Mouse (Mus musculus) kidney, adult 8-10 months (tissue): ENCODE results near the gene Steap1.

ENCODE experiments used
- DNase-seq, 2 experiments: peaks; one replicate each; pipeline ENCODE4 v3.0.0; 2022

The Steap1 gene

DNA sequence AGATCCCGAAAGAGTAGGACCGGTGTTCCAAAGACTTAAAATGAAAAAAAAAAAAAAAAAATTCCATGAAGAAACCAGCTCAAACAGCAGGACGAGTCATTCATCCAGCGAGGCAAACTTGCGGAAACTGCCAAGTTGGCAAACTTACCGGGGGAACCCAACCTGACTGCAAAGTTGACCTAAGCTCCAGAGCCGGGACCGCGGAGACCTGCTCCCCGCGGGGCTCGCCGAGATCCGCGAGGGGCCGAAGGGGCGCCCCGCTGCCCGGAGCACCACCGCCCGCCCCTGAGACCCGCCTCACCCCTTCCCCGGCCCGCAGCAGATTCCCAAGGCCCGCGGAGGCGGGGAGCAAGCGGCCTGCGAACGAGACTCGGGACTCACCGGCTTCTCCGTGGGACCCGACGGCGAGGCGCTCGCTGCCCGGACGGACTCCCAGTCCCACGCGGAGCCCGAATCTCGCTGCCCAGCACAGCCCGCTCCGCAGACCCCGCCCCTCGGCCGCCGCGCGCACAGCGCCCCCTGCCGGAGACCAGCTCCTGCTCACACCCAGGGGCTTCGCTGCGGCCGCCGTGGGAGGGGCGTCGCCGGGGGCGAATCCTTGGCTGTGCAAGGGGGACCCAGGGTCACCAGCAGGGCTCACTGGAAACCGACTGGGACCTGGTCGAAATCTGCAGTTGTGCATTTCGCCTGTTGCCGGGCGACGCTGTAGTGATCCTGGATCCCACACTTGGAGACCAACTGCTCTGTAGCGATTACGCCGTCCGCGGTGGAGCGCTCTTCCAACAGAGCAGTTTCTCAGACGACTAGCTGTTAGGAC is at the start of gene Steap1:
Gene Steap1, minus strand, starts transcription at position 461 of the 817 bp plus-strand sequence.
- peak; percentile 81 to 83 for DNase-seq

GRCm38 (mm10) chr5:5787106-5787505 is 38.0 kb upstream of the Steap1 start:
- no peak for DNase-seq

GRCm38 (mm10) chr5:5756392-5757019 is 7.4 kb upstream of the Steap1 start:
- DNase-seq = no peak

GRCm38 (mm10) chr5:5755039-5755438 is 5.9 kb upstream of the Steap1 start:
- peak in 1 of 2 experiments; percentile 52 for DNase-seq

DNA sequence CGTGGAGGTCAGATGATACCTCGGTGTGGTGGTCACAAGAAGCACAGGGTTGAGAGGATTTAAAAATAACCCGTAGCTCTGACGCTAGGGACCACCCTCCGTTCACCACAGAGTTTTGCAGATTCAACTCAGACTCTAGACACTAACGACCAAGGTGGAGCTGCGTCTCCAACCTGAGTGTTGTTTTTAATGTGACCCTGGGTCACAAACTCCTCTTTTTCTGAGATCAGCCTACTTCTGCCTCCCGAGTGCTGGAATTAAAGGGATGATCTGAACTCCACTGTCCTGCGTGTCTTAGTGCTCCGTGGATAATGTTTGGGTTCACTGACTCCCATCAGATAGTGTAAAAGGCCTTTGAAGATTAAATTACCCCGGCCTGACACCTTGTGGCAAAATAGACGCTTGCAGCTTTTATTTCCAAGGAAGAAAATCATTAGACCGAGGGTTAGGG is 671 bp upstream of the Steap1 start:
- peak; percentile 28 to 65 for DNase-seq

GRCm38 (mm10) chr5:5734445-5734844 is 14.7 kb downstream of the Steap1 start:
- DNase-seq = no peak

GRCm38 (mm10) chr5:5732858-5733257 is 16.3 kb downstream of the Steap1 start:
- no peak for DNase-seq

- no peak for DNase-seq
Measured at GRCm38 (mm10) chr5:5732208-5732607, 16.9 kb downstream of the Steap1 start.

GRCm38 (mm10) chr5:5729904-5730303 is 19.2 kb downstream of the Steap1 start:
- peak; percentile 74 to 79 for DNase-seq

- DNase-seq = no peak
Measured at GRCm38 (mm10) chr5:5722217-5722616, 26.9 kb downstream of the Steap1 start.

- no peak for DNase-seq
Measured at GRCm38 (mm10) chr5:5711032-5711431, 38.1 kb downstream of the Steap1 start.

- DNase-seq = no peak
Measured at GRCm38 (mm10) chr5:5707341-5708278, 41.5 kb downstream of the Steap1 start.

- DNase-seq = no peak
Measured at GRCm38 (mm10) chr5:5705019-5705418, 44.1 kb downstream of the Steap1 start.

- DNase-seq = no peak
Measured at GRCm38 (mm10) chr5:5700386-5700785, 48.7 kb downstream of the Steap1 start.

GRCm38 (mm10) chr5:5698830-5699229 is 50.3 kb downstream of the Steap1 start:
- no peak for DNase-seq

GRCm38 (mm10) chr5:5695401-5695942 is 53.7 kb downstream of the Steap1 start:
- no peak for DNase-seq

DNA sequence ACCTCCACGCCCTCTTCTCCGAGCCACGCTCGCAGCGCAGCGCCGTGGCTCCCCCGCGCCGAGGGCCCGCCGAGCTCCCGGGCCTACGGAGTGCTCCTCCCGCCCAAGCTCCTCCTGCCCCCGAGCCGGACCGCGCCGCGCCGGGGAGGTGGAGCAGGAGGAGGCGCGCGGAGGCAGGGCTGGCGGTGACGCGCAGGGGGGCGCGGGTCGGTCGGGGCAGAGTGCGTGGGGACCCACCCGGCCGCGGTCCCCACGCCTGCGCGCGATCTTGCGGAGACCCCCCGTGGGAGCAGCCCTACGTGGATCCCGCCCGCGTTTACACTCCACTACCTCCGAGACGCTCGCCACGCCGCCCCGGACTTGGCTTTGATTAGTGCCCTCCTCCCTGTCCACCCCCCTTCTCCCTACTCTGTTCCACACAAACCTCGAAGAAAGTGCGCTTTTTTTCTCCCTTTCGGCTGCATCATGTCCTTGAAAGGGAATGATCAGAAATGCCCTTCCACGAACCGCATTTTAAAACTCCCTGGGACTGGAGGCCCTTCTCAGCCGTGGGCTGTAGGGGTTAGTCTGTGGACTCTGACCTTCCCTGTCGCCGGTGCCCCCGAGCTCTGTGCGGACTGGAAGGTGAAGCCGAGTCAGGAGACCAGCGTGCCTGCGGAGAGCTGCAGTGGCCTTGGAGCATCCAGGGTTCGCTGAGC is 55.0 kb downstream of the Steap1 start, which contains the start of gene Steap2:
Gene Steap2, minus strand, starts transcription at position 623 of the 698 bp plus-strand sequence.
- peak; percentile 75 to 78 for DNase-seq

GRCm38 (mm10) chr5:5693541-5693955 is 55.6 kb downstream of the Steap1 start:
- no peak for DNase-seq

DNA sequence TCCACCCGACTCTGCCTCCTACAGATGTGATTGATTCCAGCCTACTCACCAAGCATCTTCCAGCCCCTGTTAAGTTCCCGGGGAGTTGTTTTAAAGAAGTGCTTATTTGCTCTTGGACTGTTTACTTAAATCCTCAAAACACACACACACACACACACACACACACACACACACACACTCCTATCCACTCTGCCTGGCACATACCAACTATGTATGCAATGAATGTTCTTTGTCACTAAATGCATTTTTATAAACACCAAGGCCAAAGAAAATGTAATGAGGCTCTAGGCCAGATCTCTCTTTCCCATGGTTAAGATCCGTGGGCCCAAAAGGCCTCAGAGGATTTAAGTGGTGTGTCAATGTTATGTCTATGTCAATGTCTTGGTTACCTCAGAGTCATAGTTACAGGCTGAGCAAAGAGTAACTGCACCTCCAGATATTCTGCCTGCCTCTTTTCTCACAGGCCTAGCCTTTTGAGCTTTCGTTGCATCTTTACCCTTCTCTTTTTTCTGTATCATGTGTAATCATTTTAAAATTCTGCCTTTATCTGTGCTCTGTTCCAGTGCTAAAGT is 56.9 kb downstream of the Steap1 start:
- DNase-seq = no peak

- DNase-seq = peak in 1 of 2 experiments; percentile 32
Measured at GRCm38 (mm10) chr5:5688945-5689540, 60.1 kb downstream of the Steap1 start.

DNA sequence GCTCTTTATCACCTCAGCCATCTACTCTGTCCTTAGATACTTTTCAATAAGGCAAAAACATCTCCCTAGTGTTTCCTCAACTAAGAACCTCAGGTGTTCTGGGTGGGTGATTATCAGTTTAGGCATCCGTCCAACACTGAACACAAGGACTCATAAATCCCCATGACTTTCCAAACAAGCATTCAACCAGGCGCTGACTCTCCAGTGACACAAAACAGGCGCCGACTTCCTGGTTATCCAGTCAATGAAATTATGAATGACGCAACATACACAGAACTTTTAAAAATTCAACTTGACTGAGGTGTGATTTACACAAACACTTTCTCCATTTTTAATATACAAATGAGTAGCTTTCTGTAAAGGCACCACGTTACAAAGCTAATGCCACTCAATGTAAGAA is 60.9 kb downstream of the Steap1 start:
- no peak for DNase-seq
